Mouse (Mus musculus): ENCODE measurements at regions not wholly inside any gene's neighbourhood (a gene's known extent, or its start where the extent isn't known, plus 50 kb on each side); places are given as distances from the start of the nearest gene placed in this dataset.

- no peak for TF ChIP-seq EP300 (IDR thresholded peaks at IDR 0.05; ENCODE audit: low read depth)
- TF ChIP-seq CTCF (IDR thresholded peaks at IDR 0.05; ENCODE audit: low read depth), result no peak
Measured at GRCm38 (mm10) chr6:31211091-31211490, 187.4 kb upstream of the Mkln1 start.

Data from liver, embryonic 14.5 days (tissue).